Comparison of ENCODE assay signal across 8 mouse cellular contexts in the genomic region with DNA sequence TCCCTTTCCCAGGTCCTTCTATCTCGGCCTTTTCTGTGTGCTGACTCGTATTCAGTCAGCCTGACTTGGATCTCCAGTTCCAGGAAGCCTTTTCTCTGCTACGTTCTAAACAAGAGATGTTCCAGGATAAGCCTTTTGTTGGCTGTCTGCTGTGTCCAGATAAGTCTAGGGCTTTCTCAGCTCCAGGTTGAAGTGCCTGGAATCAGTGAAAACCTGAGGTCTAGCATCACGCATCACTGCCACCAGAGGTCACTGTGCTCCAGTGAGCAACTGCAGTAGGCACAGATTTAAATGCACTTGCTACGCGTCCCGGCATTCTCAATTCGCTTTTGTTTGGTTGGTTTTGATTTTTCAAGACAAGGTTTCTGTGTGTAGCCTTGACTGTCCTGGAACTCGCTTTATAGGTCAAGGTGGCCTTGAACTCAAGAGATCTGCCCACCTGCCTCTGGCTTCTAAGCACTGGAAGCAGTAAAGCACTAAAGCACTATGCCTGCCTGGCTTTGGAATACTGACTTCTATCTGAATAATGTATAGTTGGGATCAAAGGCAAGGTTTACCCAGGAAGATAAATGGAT. TPM values are rescaled to one million over a fixed set of nuclear protein-coding genes. Genes with fewer than 3 reads are reported as not detected.
A peak's percentile ranks its signal among the peaks of the same experiment; 100 is the strongest.
DNase-seq lines count a peak whose midpoint lies in the region; ATAC-seq lines count a peak whose summit lies in the region.

No protein-coding gene starts in this region.

- peak; percentile 93 for DNase-seq in R1 (ENCODE audit: low read depth, low spot score)
- peak; percentile 44 for DNase-seq in cerebellum, adult 9-11 months
- peak; percentile 43 to 87 for DNase-seq in frontal cortex, adult 2 months (ENCODE audit: extremely low spot score in 1 of 2, low spot score in 1 of 2)
- peak; percentile 58 for DNase-seq in left cerebral cortex, adult 11 months (ENCODE audit: low spot score)
- peak; percentile 76 to 83 for DNase-seq in lung, postnatal 4 days
- peak; percentile 84 to 88 for DNase-seq in right cerebral cortex, postnatal 10 days (ENCODE audit: low spot score in 2 of 2)
- peak; percentile 80 for DNase-seq in yolk sac, embryonic 10.5 days (ENCODE audit: low spot score)

- H3K36me3 ChIP-seq in hindbrain, embryonic 13.5 days: no peaks in the 10 kb centered on the region

- peak overlapping the region; percentile 43 for H3K4me2 ChIP-seq in hindbrain, embryonic 13.5 days

- 21% methylated on average over 9 of the region's 9 CpGs for WGBS in hindbrain, embryonic 13.5 days

- H3K4me3 ChIP-seq in hindbrain, embryonic 13.5 days: no peak overlapping the region

- no peaks in the 10 kb centered on the region for H3K9me3 ChIP-seq in hindbrain, embryonic 13.5 days

- ATAC-seq in hindbrain, embryonic 13.5 days (ENCODE audit: low FRiP score): no peak

- peak overlapping the region; percentile 52 for H3K27ac ChIP-seq in hindbrain, embryonic 13.5 days

- peaks cover 15% of the 10 kb centered on the region for H3K4me1 ChIP-seq in hindbrain, embryonic 13.5 days (replicated peaks)

- no peak overlapping the region for H3K9ac ChIP-seq in hindbrain, embryonic 13.5 days

- H3K27me3 ChIP-seq in hindbrain, embryonic 13.5 days: no peaks in the 10 kb centered on the region

RNA-seq across cellular contexts. Expression of a gene that starts 3.2 kb away (rescaled TPM):
- polyA plus RNA-seq in frontal cortex, adult 2 months (2012; rRNA removed): 0.58 and 0.69 TPM in 2 replicates
- 15.4 and 15.5 TPM in 2 replicates for polyA plus RNA-seq in hindbrain, embryonic 13.5 days (2015; fragmentation: Nextera tagmentation; extraction: Ambion mirVana)
